Mouse (Mus musculus): Measurements from ENCODE around the gene Crocc. TPM values are rescaled to one million over a fixed set of nuclear protein-coding genes. Genes with fewer than 3 reads are reported as not detected.

Crocc gene
- total RNA-seq (2021), result 10 to 100 TPM; 44.5 to 45.2 TPM

DNA sequence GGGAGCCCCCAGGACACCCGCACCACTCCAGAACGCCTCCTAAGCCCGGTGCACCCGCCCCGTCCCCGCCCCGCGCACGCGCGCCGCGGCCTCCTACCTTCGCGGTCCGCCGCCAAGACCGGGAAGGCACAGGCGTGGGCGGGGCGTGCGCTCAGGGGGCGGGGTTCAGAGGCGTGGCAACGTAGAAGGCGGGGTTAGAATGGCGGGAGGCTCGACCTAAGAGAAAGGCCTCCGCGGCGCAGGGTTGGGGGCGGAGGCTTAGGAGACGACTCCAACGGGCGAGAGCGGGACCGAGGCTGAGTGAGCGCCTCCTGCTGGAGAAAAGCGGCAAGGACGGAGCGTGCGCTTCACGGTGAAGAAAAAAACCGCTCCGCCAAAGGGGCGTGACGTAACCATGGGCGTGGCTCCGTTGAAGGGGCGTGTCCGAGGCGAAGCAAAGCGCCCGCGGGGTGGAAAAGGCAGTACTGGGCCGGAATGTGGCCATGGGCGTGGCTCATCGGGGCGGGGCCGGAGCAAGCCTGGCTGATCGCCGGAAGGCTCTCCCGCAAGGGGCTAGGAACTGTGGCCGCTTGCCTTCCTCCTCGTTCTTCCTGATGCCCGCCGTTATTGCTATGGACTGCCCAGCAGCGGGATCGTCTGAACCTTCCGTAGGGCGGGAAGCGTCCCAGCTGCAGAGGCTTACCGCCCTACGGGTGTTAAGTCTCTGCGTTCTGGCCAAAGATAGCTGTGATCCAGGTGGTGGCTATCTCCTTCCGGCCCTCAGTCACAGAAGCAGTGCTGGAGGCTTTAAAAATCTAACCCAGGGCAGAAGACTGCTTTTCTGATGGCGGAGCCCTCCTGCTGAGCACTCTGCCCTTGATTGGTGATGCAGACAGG, at the start of gene Crocc:
Crocc (minus strand) TSS at position 125 of the 876 bp plus-strand sequence.
- peak; percentile 96 to 98 for DNase-seq (ENCODE audit: extremely low spot score in 1 of 2, low spot score in 2 of 2)
- intact Hi-C loops (cut with DNase I), result no loop called here

DNA sequence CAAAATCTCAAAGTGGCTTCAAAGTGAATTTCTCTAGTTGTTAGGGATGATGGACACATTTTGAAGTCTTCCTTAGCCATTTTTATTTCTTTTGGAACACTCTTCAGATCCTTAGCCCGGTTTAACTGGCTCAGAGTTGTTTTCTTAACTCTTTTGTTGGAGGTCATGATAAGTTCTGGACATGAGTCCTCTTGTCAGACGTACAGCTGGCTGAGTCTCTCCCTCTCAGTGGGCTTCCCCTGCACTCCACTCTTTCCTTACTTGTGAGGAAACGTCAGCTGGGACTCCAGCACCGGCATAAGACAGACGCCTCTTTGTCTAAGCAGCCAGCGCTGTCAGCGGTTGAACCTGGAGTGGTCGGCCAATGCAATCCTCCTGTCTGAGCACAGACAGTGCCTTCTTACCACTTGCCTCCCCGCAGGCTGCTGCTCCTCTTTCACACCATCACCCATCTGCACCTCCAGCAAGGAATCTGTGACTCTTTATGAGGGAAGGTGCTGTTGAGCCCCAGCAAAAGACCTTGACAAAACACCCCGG, 47.9 kb upstream of the Crocc start:
- no peak for DNase-seq (ENCODE audit: extremely low spot score in 1 of 2, low spot score in 2 of 2)
- intact Hi-C loops (cut with DNase I), result no loop called here

DNA sequence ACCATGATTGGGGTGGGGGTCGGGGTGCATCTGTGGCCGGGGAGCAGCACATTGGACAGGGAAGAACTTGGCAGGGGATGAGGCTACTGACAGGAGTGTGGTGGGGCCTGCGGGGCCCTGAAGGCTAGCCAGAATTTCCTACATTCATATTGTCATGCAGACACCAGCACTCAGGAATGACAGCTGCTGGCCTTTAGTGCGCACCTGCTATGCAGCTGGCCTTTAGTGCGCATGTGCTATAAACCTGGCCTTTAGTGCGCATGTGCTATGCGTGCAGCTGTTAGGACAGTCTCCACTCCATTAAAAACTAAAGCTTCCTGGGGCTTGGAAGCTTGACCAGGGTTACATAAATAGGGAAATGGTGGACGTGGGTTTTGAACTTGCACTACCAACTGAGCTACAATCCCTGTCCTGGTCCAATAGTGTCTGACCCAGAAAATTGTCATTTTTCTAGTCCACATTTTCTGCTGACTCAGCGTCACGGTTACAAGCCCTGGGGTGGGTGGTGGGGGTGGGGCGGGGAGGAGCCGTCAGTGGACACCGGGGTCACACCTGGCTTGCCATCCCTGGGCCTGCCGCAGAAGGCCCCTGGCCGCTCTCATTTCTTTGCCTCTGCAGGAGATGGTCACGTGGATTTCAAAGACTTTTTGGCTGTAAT, 46.3 kb upstream of the Crocc start:
- intact Hi-C loops (cut with DNase I), result no loop called here
- no peak for DNase-seq (ENCODE audit: extremely low spot score in 1 of 2, low spot score in 2 of 2)

DNA sequence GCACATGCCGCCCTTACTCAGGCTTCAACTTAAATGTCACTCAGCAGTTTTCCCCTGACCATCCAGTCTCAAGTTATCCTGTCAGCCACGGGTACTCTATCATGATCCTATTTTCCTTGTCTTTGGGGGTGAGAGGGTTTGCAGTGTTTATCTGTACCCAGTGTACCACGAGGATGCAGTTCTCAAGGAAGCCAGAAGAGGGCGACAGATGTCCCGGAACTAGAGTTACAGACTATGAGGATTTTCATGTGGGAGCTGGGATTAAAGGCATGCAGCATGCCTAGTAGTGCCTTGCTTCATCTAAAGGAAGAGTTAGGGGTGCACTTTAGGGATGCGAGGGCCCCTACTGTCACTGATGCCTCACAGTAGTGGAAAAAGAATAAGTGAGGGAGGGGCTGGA, 41.5 kb upstream of the Crocc start:
- DNase-seq (ENCODE audit: extremely low spot score in 1 of 2, low spot score in 2 of 2), result no peak
- intact Hi-C loops (cut with DNase I), result no loop called here

DNA sequence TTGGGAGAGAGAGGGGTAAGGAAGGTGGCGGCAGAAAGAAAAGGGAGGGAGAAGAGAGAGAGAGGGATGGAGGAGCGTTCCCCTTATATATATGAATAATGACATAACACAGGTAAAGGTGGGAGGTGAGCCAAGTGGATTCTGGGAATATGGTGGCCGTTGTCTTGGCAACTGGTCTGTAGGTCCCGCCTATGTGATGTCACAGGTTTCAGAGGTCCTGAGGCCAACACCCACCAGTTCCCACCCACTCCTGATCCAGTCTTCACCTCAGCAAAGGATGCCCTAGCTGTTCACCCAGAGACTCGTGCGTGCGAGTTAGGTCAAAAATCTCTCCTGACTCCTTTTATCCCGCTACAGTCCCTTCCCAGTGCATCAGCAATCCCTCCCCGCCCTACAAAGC, 40.9 kb upstream of the Crocc start:
- intact Hi-C loops (cut with DNase I), result no loop called here
- no peak for DNase-seq (ENCODE audit: extremely low spot score in 1 of 2, low spot score in 2 of 2)

DNA sequence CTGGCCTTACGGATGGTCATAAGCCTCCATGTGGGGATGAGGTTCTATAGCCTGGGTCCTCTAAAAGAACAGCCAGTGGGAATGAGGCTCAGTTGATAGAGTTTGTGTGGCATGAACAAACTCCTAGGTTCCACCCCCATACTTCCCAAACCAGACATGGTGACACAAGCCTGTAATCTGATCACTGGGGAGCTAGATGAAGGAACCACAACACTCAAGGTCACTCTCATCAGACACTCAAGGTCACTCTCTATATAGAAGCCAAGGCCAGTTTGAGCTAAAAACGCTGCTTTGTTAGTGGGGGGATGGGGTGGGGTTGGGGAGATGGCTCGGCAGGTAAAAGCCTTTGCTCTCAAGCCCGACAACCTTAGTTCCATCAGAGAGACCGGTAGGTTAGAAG, 39.6 kb upstream of the Crocc start:
- intact Hi-C loops (cut with DNase I), result no loop called here

DNA sequence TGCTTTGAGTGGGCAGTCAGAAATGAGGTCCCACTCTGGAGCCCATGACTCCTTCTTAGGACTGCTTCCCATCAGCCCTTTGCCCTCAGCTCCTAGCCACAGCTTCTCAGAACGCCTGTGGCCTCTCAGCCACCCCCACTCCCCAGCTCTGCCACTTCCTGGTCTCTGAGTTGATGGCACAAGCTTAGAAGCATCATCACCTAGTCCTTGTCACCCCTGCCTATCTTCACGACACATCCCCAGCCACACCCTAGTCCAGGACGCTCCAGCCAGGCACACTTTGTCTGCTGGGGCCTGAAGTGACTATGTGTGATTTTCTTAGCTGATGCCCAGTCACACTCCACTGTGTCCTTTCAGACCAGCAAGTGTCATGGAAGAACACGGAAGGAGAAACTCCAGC, 38.6 kb upstream of the Crocc start:
- DNase-seq (ENCODE audit: extremely low spot score in 1 of 2, low spot score in 2 of 2), result no peak
- intact Hi-C loops (cut with DNase I), result no loop called here

More for the DNA sequence above, 39.6 kb upstream of the Crocc start:
- DNase-seq (ENCODE audit: extremely low spot score in 1 of 2, low spot score in 2 of 2), result no peak

DNA sequence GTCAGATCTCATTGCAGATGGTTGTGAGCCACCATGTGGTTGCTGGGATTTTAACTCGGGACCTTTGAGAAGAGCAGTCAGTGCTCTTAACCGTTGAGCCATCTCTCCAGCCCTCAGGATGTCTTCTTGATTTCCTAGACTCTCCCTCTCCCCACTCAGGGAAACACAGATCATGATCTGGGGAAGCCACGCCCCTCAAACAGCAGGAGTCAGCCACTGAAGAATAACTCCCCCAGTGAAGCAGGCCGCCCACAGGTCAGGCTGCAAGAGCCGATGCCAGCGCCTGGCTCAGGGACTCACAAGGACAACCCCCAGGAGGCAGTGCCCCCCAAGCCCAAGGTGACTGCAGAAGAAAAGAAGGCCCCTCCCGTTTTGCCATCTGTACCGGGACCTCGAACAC, 36.4 kb upstream of the Crocc start:
- intact Hi-C loops (cut with DNase I), result no loop called here
- DNase-seq (ENCODE audit: extremely low spot score in 1 of 2, low spot score in 2 of 2), result no peak

DNA sequence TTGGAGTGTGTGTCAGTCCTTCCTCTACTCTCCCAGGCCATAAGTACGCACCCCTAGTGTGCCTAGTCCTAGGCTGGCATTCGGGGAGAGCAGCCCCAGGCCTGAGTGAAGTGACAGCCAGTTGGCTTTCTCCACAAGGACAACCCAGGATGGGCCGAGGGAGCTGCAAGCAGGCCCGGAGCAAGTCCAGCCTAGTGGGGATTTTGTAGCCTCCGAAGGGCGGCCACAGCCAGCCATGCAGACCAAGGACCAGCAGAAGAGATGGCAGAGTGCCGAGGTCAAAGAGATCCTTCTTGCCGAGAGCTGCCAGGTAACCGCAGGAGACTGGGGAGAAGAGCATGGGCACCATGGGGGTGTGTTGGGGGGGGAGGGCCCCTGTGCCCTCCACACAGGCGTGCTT, 34.7 kb upstream of the Crocc start:
- intact Hi-C loops (cut with DNase I), result no loop called here
- DNase-seq (ENCODE audit: extremely low spot score in 1 of 2, low spot score in 2 of 2), result no peak

DNA sequence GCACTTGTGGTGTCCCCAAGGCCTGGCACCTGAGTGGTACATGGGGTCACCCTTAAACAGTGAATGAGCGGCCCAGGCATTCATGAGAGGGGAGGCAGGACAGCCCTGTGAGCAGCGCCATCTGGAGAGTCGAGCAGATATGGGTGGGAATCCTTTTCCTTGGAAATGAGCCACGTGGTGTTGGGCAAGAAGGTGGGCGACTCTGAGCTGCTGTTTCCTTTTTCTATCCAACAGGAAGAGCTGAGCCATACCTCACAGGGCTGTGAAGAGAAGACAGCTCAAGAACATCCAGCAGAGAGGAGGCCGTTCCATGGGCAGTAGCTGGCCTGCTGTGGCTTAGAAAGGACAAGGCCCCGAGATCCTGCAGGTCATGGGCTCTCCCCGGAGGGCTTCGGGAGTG, 28.4 kb upstream of the Crocc start:
- no peak for DNase-seq (ENCODE audit: extremely low spot score in 1 of 2, low spot score in 2 of 2)
- intact Hi-C loops (cut with DNase I), result no loop called here

DNA sequence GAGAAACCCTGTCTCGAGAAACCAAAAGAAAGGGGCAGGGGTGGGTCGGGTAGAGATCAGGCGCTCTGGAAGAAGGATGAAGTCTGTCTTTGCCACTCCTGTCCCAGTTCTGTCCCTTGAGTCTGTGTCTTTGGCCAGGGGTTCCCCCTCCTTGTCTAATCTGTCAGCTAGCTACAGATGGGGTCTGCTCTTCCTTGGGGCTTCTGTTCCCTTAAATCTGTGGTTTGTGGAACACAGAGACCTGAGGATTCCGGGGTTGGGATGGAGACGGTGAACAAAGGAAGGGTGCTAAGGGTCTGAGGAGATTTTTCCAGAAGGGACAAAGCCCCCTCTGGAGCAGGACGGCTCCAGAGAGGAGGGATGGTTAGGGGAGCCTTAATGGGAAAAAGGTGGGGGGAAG, 27.7 kb upstream of the Crocc start, which contains the start of gene Spata21:
Spata21 (plus strand) TSS at position 301 of the 400 bp plus-strand sequence.
- DNase-seq (ENCODE audit: extremely low spot score in 1 of 2, low spot score in 2 of 2), result no peak
- intact Hi-C loops (cut with DNase I), result no loop called here

DNA sequence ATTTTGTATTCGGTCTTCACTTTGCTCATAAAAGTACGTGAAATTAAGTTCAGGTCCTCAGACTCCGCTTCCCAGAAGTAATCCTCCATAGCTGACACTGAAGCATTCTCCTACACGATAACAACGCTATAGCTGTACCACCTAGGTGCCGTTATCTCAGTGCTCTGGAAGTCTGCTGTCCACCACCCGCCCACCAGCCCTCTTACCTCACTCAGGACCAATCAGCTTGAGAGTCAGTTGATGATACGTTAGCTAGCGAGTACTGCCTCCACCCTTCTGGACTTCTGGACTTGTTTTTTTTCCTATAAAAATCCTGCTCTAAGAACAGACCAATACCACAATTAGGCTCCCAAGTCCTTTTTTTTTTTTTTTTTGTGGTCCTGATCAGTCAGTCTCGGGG, 26.5 kb upstream of the Crocc start:
- DNase-seq (ENCODE audit: extremely low spot score in 1 of 2, low spot score in 2 of 2), result no peak
- intact Hi-C loops (cut with DNase I), result no loop called here

DNA sequence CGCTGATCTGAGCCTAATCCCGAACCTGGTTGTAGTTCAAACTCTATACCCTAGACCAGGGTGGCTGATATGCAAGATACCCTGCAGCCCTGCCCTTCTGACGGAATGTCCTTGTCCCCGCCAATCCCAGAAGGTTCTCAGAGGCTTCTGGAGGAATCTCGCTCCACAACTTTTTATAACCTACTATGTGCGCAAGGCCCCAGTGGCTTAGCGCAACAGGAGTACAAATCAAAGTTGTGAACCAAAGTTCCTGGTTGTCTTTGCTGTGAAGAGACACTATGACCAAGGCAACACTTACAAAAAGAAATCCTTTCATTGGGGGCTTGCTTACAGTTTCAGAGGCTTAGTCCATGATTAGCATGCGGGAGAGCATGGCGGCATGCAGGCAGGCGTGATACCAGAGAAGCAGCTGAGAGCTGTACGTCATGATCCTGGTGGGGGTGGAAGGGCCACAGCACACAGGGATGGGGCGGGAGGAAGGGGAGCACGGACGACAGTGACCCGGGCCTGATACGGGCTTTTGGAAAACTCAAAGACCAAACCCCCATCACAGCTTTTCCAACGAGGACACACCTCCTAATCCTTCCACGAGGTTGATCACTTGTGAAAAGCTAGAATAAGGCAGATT, 18.3 kb upstream of the Crocc start:
- intact Hi-C loops (cut with DNase I), result loop anchor here (5.0 kb wide), 1 partner anchor 44 kb away; no protein-coding TSS in a partner anchor
- no peak for DNase-seq (ENCODE audit: extremely low spot score in 1 of 2, low spot score in 2 of 2)

DNA sequence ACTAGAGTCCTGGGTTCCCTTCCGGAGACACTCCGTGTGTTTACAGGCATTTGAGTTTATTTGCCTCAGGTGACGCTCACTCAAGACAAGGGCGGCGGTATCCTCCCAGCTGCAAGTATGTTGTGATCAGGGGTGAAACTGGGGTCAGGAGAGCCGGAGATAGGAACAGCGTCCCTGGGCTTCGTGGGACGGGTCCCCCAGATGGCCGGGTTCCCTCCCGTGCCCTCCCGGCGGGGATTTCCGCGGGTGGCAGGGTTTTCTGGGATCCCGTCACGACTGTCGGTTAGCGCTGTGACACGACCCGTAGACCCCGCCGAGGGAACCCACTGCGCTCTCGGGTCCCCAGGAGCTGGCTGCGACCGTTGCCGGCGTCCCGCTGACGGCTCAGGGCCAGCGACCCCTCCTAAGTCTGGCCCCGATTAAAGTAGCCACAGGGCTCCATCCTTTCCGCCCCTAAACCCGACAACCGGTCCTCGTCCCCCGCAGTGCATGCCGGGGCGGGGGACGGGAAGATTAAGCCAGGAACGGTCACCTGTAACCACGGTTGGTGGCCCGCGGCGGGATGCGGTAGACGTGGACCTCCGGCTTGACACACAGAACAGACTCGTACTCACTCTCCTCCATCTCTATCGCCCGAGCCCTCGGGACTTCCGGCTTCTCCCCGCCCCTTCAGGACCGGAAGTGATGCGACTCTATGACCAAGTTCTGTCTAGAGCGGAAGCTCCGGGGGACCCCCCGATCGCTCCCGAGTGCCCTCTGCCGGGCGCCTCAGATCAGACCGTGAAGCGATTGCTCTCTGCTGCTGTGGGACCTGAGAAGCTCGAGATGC, 17.5 kb upstream of the Crocc start, which contains the start of gene Necap2:
Necap2 (minus strand) TSS at position 677 of the 829 bp plus-strand sequence.
- peak; percentile 92 to 96 for DNase-seq (ENCODE audit: extremely low spot score in 1 of 2, low spot score in 2 of 2)
- intact Hi-C loops (cut with DNase I), result loop anchor here (5.0 kb wide), 1 partner anchor 44 kb away; no protein-coding TSS in a partner anchor

DNA sequence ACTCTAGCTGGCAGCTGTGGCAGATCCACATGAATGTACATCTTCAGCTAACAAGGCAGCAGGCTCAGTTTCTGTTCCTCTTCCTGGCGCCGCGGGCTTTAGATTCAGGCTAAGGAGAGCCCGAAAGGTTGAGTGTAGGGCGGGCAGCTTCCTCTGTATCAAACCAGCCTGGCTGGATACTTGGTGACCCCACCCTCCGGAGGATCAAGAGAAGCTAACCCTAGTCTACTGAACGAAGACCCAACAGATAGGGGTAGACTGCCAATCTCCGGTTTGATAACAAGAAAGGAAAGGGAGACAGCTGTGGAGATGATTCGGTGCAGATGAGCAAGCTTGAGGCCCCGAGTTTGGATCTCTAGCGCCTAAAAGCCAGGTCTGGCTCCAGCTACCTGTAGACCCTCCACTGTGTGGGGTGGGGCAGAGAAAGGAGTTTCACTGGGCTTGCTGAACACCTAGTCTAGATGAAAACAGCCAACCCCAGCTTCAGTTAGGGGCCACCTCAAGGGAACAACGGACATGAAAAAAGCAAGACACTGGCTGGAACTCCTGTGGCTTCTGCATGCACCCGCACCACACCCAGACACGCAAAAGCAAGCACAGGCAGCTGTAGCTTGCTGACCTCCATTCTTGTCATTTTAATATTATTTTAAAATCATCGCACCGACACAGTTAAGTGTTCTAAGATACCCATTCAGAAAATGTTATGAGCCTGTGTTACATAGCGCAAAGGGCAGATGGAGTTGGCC, 16.6 kb upstream of the Crocc start:
- DNase-seq (ENCODE audit: extremely low spot score in 1 of 2, low spot score in 2 of 2), result no peak
- intact Hi-C loops (cut with DNase I), result loop anchor here (5.0 kb wide), 1 partner anchor 45 kb away; no protein-coding TSS in a partner anchor

DNA sequence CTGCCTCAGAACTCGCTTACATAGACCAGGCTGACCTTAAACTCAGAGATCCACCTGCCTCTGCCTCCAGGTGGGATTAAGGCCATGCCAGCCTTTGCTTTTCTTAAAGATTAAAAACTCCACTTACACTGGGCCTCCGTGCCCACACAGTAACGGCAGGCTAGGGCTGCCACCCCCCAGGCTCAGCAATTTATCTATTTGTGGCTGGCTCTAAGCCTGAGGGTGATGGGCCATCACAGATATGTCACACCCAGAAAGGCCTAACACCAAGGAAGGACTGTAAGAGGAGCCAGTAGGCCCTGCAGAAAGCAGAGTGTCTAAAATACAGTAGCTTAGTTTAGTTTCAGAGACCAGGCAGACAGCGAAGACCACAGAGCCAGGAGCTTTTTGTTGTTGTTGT, 13.8 kb upstream of the Crocc start:
- intact Hi-C loops (cut with DNase I), result no loop called here
- no peak for DNase-seq (ENCODE audit: extremely low spot score in 1 of 2, low spot score in 2 of 2)

DNA sequence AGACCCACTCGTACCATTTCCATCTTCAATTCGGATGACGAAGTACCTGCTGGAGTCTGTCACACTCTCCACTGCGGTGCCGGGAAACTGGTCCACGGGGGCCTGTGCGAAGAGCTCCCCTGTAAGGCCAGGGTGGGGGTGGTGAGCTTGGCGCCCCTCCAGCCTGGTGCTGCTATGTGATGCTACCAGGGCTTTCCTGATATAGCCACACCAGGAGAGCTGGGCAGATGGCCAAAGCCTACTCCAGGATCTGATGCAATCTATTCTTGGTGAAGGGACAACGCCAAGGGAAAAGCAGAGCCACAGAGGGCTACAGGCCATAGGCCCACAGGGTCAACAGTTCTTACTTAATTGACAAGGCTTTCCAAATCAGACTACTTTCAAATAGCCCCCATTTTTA, 13.3 kb upstream of the Crocc start:
- DNase-seq (ENCODE audit: extremely low spot score in 1 of 2, low spot score in 2 of 2), result peak in 1 of 2 experiments; percentile 83

DNA sequence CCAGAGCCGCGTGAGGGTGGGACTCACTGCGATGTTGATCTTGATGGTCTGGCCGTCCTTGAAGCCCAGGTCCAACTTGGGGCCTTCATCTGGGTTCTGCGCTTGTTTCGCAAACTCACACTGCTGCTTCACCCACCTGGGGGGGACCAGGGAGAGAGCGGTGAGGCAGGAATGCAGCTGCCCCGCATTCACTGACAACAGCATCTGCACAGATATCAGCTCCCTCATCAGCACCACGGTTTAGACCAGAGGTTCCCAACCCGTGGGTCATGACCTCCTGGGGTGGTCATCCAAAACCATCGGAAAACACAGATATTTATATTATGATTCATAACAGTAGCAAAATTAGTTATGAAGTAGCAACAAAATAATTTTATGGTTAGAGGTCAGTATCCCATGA, 12.2 kb upstream of the Crocc start:
- intact Hi-C loops (cut with DNase I), result no loop called here
- no peak for DNase-seq (ENCODE audit: extremely low spot score in 1 of 2, low spot score in 2 of 2)

More for the DNA sequence above, 13.3 kb upstream of the Crocc start:
- intact Hi-C loops (cut with DNase I), result no loop called here
